Mouse (Mus musculus): ENCODE data around the gene Tecrl. TPM values are rescaled to one million over a fixed set of nuclear protein-coding genes. Genes with fewer than 3 reads are reported as not detected.

Tecrl gene
- 0.06 TPM in 1 of 2 replicates, not detected in the other for polyA plus RNA-seq (2016; fragmentation: Nextera tagmentation; extraction: Ambion mirVana)

GRCm38 (mm10) chr5:83354846-83355561 is at the start of gene Tecrl:
TSS of gene Tecrl (minus strand) at chr5:83355195.
- H3K9me3 ChIP-seq (replicated peaks), result no peaks in the 10 kb centered on the region
- H3K4me3 ChIP-seq, result no peak within 1 kb of the TSS
- H3K36me3 ChIP-seq, result no peaks in the 10 kb centered on the region
- no peaks in the 10 kb centered on the region for H3K27me3 ChIP-seq (ENCODE audit: low read depth, poor library complexity, severe bottlenecking)
- H3K27ac ChIP-seq, result no peak within 1 kb of the TSS
- DNase-seq (ENCODE audit: low spot score), result no peak
- H3K4me1 ChIP-seq, result no peaks in the 10 kb centered on the region
- WGBS, result 64% methylated on average over 9 of the region's 9 CpGs

- no peak overlapping the region for H3K4me3 ChIP-seq
- no peaks in the 10 kb centered on the region for H3K27me3 ChIP-seq (ENCODE audit: low read depth, poor library complexity, severe bottlenecking)
- no peaks in the 10 kb centered on the region for H3K9me3 ChIP-seq (replicated peaks)
- no peak overlapping the region for H3K27ac ChIP-seq
- no peaks in the 10 kb centered on the region for H3K36me3 ChIP-seq
- no peak for DNase-seq (ENCODE audit: low spot score)
- 90% methylated on average over 2 of the region's 2 CpGs for WGBS
- H3K4me1 ChIP-seq, result no peaks in the 10 kb centered on the region
Measured at GRCm38 (mm10) chr5:83385021-83385420, 30.0 kb upstream of the Tecrl start.

GRCm38 (mm10) chr5:83351615-83352014 is 3.4 kb downstream of the Tecrl start:
- no peaks in the 10 kb centered on the region for H3K9me3 ChIP-seq (replicated peaks)
- DNase-seq (ENCODE audit: low spot score), result no peak
- no peaks in the 10 kb centered on the region for H3K4me1 ChIP-seq
- no peaks in the 10 kb centered on the region for H3K36me3 ChIP-seq
- 18% methylated on average over 2 of the region's 2 CpGs for WGBS
- H3K27ac ChIP-seq, result no peak overlapping the region
- no peak overlapping the region for H3K4me3 ChIP-seq
- no peaks in the 10 kb centered on the region for H3K27me3 ChIP-seq (ENCODE audit: low read depth, poor library complexity, severe bottlenecking)

GRCm38 (mm10) chr5:83339144-83339543 is 15.9 kb downstream of the Tecrl start:
- DNase-seq (ENCODE audit: low spot score), result no peak
- Histone ChIP-seq H3K36me3 (no peaks in the 10 kb centered on the region), H3K4me3 (no peak overlapping the region), H3K4me1 (no peaks in the 10 kb centered on the region), H3K27me3 (ENCODE audit: low read depth, poor library complexity, severe bottlenecking) (no peaks in the 10 kb centered on the region), H3K27ac (no peak overlapping the region), H3K9me3 (replicated peaks) (no peaks in the 10 kb centered on the region)
- 93% methylated on average over 4 of the region's 4 CpGs for WGBS

GRCm38 (mm10) chr5:83267148-83267776 is 87.7 kb downstream of the Tecrl start:
- 83% methylated on average over 2 of the region's 2 CpGs for WGBS
- no peaks in the 10 kb centered on the region for H3K9me3 ChIP-seq (replicated peaks)
- H3K4me3 ChIP-seq, result no peak overlapping the region
- no peak overlapping the region for H3K27ac ChIP-seq
- H3K27me3 ChIP-seq (ENCODE audit: low read depth, poor library complexity, severe bottlenecking), result no peaks in the 10 kb centered on the region
- H3K4me1 ChIP-seq, result no peaks in the 10 kb centered on the region
- H3K36me3 ChIP-seq, result no peaks in the 10 kb centered on the region
- no peak for DNase-seq (ENCODE audit: low spot score)

GRCm38 (mm10) chr5:83260059-83260458 is 94.9 kb downstream of the Tecrl start:
- no peak for DNase-seq (ENCODE audit: low spot score)
- no peak overlapping the region for H3K27ac ChIP-seq
- H3K27me3 ChIP-seq (ENCODE audit: low read depth, poor library complexity, severe bottlenecking), result no peaks in the 10 kb centered on the region
- H3K9me3 ChIP-seq (replicated peaks), result no peaks in the 10 kb centered on the region
- no peaks in the 10 kb centered on the region for H3K4me1 ChIP-seq
- H3K36me3 ChIP-seq, result no peaks in the 10 kb centered on the region
- no peak overlapping the region for H3K4me3 ChIP-seq

- Histone ChIP-seq H3K27ac (no peak overlapping the region), H3K4me1 (no peaks in the 10 kb centered on the region), H3K9me3 (replicated peaks) (no peaks in the 10 kb centered on the region), H3K4me3 (no peak overlapping the region), H3K27me3 (ENCODE audit: low read depth, poor library complexity, severe bottlenecking) (no peaks in the 10 kb centered on the region), H3K36me3 (no peaks in the 10 kb centered on the region)
- no peak for DNase-seq (ENCODE audit: low spot score)
- WGBS, result 86% methylated on average over 2 of the region's 2 CpGs
Measured at GRCm38 (mm10) chr5:83254141-83254540, 100.9 kb downstream of the Tecrl start.

GRCm38 (mm10) chr5:83238848-83239452 is 116.0 kb downstream of the Tecrl start:
- WGBS, result 87% methylated on average over 5 of the region's 5 CpGs
- DNase-seq (ENCODE audit: low spot score), result no peak
- H3K27me3 ChIP-seq (ENCODE audit: low read depth, poor library complexity, severe bottlenecking), result no peaks in the 10 kb centered on the region
- no peaks in the 10 kb centered on the region for H3K36me3 ChIP-seq
- no peak overlapping the region for H3K4me3 ChIP-seq
- H3K4me1 ChIP-seq, result no peaks in the 10 kb centered on the region
- no peak overlapping the region for H3K27ac ChIP-seq
- H3K9me3 ChIP-seq (replicated peaks), result no peaks in the 10 kb centered on the region
